Mouse (Mus musculus) naive thymus-derived CD4-positive, alpha-beta T cell, adult 2 months (primary cell): Measurements from ENCODE around the gene Sh3d21.

Source experiments
- DNase-seq: peaks from one replicate; pipeline ENCODE4 v3.0.0-alpha.2; 2011; ENCODE audit warnings: low read depth

The Sh3d21 gene

GRCm38 (mm10) chr4:126109613-126110373 lies 53.5 kb downstream of the Sh3d21 start:
- DNase-seq, result peak; percentile 54

DNA sequence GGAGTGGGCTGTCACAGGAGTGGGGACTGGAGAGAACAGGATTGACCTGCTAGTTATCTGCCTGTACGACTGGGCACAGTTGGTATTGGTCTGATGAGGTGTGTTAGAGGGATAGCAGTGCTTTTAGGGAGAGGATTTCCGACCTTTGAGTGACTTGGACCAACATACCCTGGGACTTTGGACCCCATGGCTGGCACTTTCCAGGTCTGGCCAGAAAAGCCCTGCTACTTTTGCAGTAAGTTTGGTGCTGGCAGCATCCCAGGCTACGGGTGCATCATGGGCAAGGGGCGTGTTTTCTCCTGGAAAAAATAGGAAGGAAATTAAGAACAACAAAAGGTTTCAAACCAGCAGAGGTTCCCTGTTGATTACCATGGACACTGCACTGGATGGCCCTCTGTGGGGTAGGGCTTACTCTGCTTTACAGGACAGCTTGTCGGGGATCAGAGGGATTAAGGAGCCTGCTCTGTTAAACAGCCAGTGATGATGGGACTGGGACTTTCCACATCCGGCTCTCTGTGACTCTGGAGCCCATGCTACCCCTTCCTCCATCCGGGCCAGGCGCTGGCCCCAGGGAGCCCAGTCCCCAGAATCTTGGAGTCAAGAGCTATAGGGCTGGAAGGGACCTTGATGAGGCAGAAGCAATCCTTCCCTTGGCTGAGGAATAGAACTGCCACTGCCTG lies 55.1 kb downstream of the Sh3d21 start:
- DNase-seq, result no peak

DNA sequence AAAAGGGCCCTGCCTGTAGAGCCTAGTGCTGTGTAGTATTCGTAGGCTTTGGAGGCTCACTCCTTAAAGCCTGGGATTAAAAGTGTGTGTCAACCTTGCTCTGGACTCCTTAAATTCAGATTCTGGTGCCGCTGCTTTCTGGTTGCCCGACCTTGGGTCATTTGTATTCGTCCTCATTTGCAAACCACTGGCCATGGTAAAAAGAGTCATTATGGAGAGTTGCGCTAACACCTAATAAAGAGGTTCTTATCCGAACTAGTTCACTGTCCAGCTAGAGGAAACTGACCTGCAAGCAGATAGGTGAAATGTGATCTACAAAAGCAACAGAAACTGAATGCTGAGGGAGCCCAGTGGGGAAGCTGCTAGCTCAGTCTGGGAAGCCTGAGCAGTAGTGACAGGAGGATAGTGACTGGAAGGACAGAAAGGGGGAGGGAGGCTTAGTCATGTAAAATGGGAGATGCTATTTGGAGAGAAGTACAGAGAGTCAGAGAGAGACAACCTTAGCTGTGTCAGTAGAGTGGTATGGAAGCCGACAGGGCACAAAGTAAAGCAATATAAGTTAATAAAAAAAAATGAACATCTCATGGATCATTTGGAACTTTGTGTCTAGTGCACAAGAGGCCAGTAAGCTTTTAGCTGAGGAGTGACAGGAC lies 58.0 kb downstream of the Sh3d21 start:
- no peak for DNase-seq

DNA sequence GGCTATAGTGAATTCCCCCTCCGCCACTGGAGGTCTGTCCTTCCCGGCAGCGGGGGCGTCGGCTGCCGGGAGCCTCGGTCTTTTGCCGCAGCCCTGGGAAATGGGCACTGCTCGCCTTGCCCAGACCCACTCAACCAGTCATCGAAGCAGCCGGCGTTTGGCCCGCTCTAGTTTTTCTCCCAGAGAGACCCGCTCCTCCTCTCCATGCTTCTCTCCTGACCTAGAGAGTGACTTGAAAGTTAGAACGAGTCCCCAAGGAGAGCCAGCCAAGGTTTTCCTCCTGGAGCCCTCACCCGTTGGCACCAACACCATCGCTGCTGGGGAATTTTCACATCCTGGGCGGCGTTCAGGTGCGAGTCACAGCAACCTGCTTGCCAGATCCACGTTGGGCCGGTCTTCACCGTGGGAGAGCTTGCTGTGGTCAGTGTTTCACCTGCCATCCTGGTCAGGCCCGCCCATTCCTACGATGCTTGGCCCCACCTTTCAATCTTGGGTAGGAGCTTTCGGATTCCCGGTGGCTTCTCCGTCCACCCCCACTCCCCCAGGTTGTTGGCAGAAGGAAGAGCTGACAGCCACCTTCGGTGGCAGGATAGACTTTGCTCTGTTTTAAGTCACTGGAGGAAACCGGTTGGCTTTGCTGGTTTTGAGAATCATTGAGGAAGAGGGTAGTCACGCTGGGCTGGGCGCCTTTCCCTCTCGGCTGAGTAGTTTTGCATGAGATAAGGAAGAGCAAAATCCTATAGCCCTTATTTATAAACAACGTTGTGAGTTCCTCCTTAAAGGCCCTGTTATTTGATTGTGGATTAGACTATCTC lies 58.8 kb downstream of the Sh3d21 start:
- peak; percentile 51 for DNase-seq

DNA sequence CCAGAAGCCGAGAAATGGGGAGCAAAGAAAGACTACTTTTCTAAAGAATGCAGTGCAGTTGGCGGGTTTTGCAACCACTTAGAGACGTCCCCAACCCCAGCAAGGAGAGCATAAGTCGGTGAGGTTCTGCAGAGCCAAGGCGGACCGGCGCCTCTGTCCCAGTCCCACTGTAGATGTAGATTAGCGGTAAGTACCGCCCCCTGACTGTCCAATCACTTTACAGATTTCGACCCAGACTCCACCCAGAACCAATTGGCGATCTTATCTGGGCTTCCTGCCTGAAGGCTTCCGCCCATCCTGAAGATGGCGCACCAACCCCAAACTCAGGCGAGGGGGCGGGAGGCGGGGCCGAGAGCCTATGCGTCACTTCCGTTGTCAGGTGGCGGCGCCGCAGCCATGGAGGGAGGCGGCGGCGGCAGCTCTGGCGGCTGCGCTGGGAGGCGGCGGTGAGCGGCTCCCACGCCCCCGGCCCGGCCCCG lies 59.7 kb downstream of the Sh3d21 start, which contains the start of gene Stk40:
TSS of gene Stk40 (plus strand) at position 368 of the 479 bp plus-strand sequence.
- peak; percentile 99 for DNase-seq

- peak; percentile 73 for DNase-seq
Measured at GRCm38 (mm10) chr4:126103057-126103581, 60.2 kb downstream of the Sh3d21 start.

DNA sequence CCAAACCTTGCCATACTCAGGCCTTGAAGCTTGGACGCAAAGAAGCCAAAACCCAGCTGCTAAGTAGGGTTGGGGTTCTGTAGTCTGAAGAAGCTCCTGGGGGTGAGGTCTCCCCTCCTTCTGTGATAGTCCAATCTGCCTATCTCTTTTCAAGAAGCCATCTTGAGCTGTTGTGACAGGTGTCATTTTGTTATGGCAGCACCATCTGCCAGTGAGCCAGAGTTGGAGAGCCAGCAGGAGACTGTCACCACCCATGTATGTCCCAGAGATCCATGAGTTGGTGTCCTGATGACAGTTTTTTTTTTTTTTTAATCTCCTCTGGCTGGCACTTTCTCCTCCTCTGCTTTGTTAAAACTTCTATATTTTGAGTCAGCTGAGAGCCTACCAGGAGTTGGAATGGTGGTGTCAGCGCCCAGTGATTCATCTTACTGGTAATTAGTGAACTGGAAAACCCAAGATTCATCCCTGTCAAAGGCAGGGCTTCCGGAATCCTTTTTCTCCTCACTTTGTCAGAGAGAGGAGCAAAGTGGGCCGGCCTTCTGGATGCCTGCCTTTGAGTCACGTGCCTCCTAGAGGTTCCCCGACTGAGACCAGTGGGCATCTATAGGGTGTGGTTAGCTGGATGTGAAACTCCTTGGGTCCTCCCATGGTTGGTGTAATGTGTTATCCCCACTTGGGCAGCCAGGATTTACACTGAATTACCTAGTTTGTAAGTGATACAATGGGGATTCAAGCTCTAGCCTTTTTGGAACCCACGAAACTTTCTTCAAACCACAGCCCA lies 61.0 kb downstream of the Sh3d21 start:
- no peak for DNase-seq

GRCm38 (mm10) chr4:126100764-126101163 lies 62.5 kb downstream of the Sh3d21 start:
- no peak for DNase-seq
